Mouse (Mus musculus) myocyte (in vitro differentiated cells): ENCODE results near the gene Stard10.

ENCODE experiments used
- E2F4 ChIP-seq: IDR thresholded peaks from one replicate; pipeline ENCODE4 v1.6.1; 2011; ENCODE audit warnings: mild to moderate bottlenecking, control low read depth, moderate library complexity; ENCODE audit not compliant: insufficient read depth
- MAX ChIP-seq: IDR thresholded peaks from one replicate; pipeline ENCODE4 v1.6.1; 2011; ENCODE audit warnings: low read depth, mild to moderate bottlenecking, control low read depth
- MYOD1 ChIP-seq, 3 experiments: IDR thresholded peaks; one replicate each; pipeline ENCODE4 v1.6.1; 2011; ENCODE audit warnings: control low read depth in 2 of 3, low read depth in 2 of 3, mild to moderate bottlenecking in 2 of 3, moderate library complexity in 1 of 3; ENCODE audit not compliant: insufficient read length in 2 of 3, control insufficient read depth in 1 of 3
- MYOG ChIP-seq, 3 experiments: IDR thresholded peaks; one replicate each; pipeline ENCODE4 v1.6.1; 2011; ENCODE audit warnings: control low read depth in 2 of 3, low read depth in 2 of 3, mild to moderate bottlenecking in 2 of 3; ENCODE audit not compliant: insufficient read length in 2 of 3, control insufficient read depth in 1 of 3, insufficient read depth in 1 of 3
- POLR2A ChIP-seq: IDR thresholded peaks from one replicate; pipeline ENCODE4 v1.6.1; 2011; ENCODE audit warnings: low read depth, mild to moderate bottlenecking, control low read depth, moderate library complexity; ENCODE audit not compliant: insufficient read length
- TCF12 ChIP-seq: IDR thresholded peaks from one replicate; pipeline ENCODE4 v1.6.1; 2011; ENCODE audit warnings: mild to moderate bottlenecking, control low read depth; ENCODE audit not compliant: poor library complexity, insufficient read depth, severe bottlenecking
- TCF3 ChIP-seq: IDR thresholded peaks from one replicate; pipeline ENCODE4 v1.6.1; 2011; ENCODE audit warnings: low read depth, control low read depth; ENCODE audit not compliant: insufficient read length
- USF1 ChIP-seq: IDR thresholded peaks from one replicate; pipeline ENCODE4 v1.6.1; 2011; ENCODE audit warnings: low read depth, mild to moderate bottlenecking, control low read depth, moderate library complexity

DNA sequence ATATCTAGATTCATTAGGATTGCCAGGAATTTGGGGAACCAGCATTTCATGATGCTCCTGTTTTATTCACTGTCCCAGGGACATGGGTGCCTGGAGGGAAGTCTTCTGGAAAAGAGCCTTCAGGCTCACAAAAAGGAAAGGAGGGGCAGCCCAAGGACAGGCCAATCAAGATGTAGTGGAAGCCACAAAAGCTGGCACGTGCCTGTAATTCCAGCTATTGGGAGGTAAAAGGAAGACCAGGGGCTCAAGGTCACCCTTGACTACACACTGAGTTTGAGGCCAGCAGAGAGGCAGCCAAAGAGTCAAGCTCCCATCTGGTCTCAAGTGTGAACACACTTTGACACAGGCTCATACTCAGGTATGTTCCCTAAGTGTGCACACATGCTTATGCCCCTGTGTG is 21.4 kb upstream of the Stard10 start:
- no peak for TF ChIP-seq POLR2A
- no peak for TF ChIP-seq E2F4
- TF ChIP-seq USF1: no peak
- no peak for TF ChIP-seq TCF12
- TF ChIP-seq MAX: no peak
- no peak for TF ChIP-seq MYOD1 (IDR thresholded peaks at IDR 0.05; ENCODE audit: control insufficient read depth in 1 of 3, insufficient read length in 2 of 3, low read depth in 2 of 3)
- no peak for TF ChIP-seq MYOG (IDR thresholded peaks at IDR 0.05; ENCODE audit: control insufficient read depth in 1 of 3, insufficient read depth in 1 of 3, insufficient read length in 2 of 3, low read depth in 2 of 3)
- TF ChIP-seq TCF3: no peak
